Mouse (Mus musculus) thymus, adult 2 months (tissue): ENCODE results near the gene Mrpl36. TPM values are rescaled to one million over a fixed set of nuclear protein-coding genes. Genes with fewer than 3 reads are reported as not detected.
A peak's percentile ranks its signal among the peaks of the same experiment; 100 is the strongest.

ENCODE experiments used
- DNase-seq: peaks from one replicate; pipeline ENCODE4 v3.0.0; 2021
- H3K27ac ChIP-seq: fragments of 200-500 bp; 2 replicates; pipeline ENCODE4 v1.5.1; 2012; ENCODE audit warnings: low read length, control low read depth; ENCODE audit not compliant: control insufficient read depth, insufficient read depth
- H3K27me3 ChIP-seq: fragments of 200-500 bp; 2 replicates; pipeline ENCODE4 v1.6.1; 2012; ENCODE audit warnings: mild to moderate bottlenecking, low read length, moderate library complexity, mixed read lengths; ENCODE audit not compliant: control insufficient read depth, insufficient read depth
- H3K36me3 ChIP-seq: fragments of 200-500 bp; 2 replicates; pipeline ENCODE4 v1.6.1; 2012; ENCODE audit warnings: mild to moderate bottlenecking, low read length, moderate library complexity; ENCODE audit not compliant: control insufficient read depth, insufficient read depth
- H3K4me1 ChIP-seq: fragments of 200-500 bp; replicated peaks from 2 replicates; pipeline ENCODE4 v1.6.1; 2012; ENCODE audit warnings: low read length; ENCODE audit not compliant: control insufficient read depth, insufficient read depth
- H3K4me3 ChIP-seq: fragments of 200-500 bp; 2 replicates; pipeline ENCODE4 v1.5.1; 2012; ENCODE audit warnings: mild to moderate bottlenecking, low read length, control low read depth, moderate library complexity; ENCODE audit not compliant: control insufficient read depth, insufficient read depth
- CTCF ChIP-seq: fragments of 200-500 bp; IDR thresholded peaks from 2 replicates; pipeline ENCODE4 v1.5.1; 2012; ENCODE audit warnings: mild to moderate bottlenecking, control low read depth, low read length, moderate library complexity, borderline replicate concordance; ENCODE audit not compliant: control insufficient read depth, poor library complexity, insufficient read depth; ENCODE audit errors: extremely low read depth
- POLR2A ChIP-seq: fragments of 200-500 bp; IDR thresholded peaks from 2 replicates; pipeline ENCODE4 v1.6.1; 2012; ENCODE audit warnings: mild to moderate bottlenecking, low read length, control low read depth, moderate library complexity; ENCODE audit not compliant: control insufficient read depth, poor library complexity, insufficient read depth; ENCODE audit errors: extremely low read depth
- WGBS: fragments of 180-500 bp; shearing (Covaris S2); methylation state at CpG from one replicate; pipeline ENCODE4 v1.1.7; 2018; 5-methylcytosine and 5-hydroxymethylcytosine counted together
- polyA plus RNA-seq: library from polyadenylated mRNA; depleted of rRNA; stranded (reverse); fragments of >200 nt; gene quantifications from 2 replicates; pipeline ENCODE4 v1.2.3, GENCODE M21; 2012; rRNA removed

Gene Mrpl36
- polyA plus RNA-seq: 133 and 154 TPM in 2 replicates

GRCm38 (mm10) chr13:73327827-73328698 lies at the start of gene Mrpl36, which contains the start of gene Ndufs6:
Mrpl36 (plus strand) TSS chr13:73328513.
Ndufs6 (minus strand) TSS chr13:73328542.
- TF ChIP-seq POLR2A (peak; percentile 84), CTCF (0 out of 2 replicates have a peak, but pooled peaks have one; percentile 60)
- H3K36me3 ChIP-seq: peaks cover 15% of the 10 kb centered on the region; the same call in 1 of the 2 replicates
- no peaks in the 10 kb centered on the region for H3K27me3 ChIP-seq
- peak within 1 kb of the TSS; percentile 89 for H3K27ac ChIP-seq
- H3K4me1 ChIP-seq: peaks cover 10% of the 10 kb centered on the region
- H3K4me3 ChIP-seq: peak within 1 kb of the TSS; percentile 74
- 2% methylated on average over 45 of the region's 45 CpGs for WGBS
- DNase-seq: peak; percentile 93

- H3K27ac ChIP-seq: no peak overlapping the region
- H3K4me1 ChIP-seq: no peaks in the 10 kb centered on the region
- no peaks in the 10 kb centered on the region for H3K36me3 ChIP-seq
- TF ChIP-seq POLR2A: no peak
- no peak for DNase-seq
- H3K4me3 ChIP-seq: no peak overlapping the region
- no peaks in the 10 kb centered on the region; the same call in 1 of the 2 replicates for H3K27me3 ChIP-seq
- 63% methylated on average over 1 of the region's 1 CpGs for WGBS
Measured at GRCm38 (mm10) chr13:73279196-73279595, 49.1 kb upstream of the Mrpl36 start.

GRCm38 (mm10) chr13:73282407-73282806 lies 45.9 kb upstream of the Mrpl36 start:
- no peaks in the 10 kb centered on the region for H3K4me1 ChIP-seq
- TF ChIP-seq POLR2A: no peak
- TF ChIP-seq CTCF: no peak
- H3K27ac ChIP-seq: no peak overlapping the region
- no peak overlapping the region for H3K4me3 ChIP-seq
- H3K27me3 ChIP-seq: no peaks in the 10 kb centered on the region
- DNase-seq: no peak
- no peaks in the 10 kb centered on the region for H3K36me3 ChIP-seq
- WGBS: 90% methylated on average over 2 of the region's 2 CpGs

- WGBS: 90% methylated on average over 1 of the region's 1 CpGs
- H3K27me3 ChIP-seq: no peaks in the 10 kb centered on the region
- no peak for DNase-seq
- TF ChIP-seq POLR2A: no peak
- TF ChIP-seq CTCF: no peak
- no peaks in the 10 kb centered on the region for H3K4me1 ChIP-seq
- H3K4me3 ChIP-seq: no peak overlapping the region
- H3K27ac ChIP-seq: no peak overlapping the region
- no peaks in the 10 kb centered on the region for H3K36me3 ChIP-seq
Measured at GRCm38 (mm10) chr13:73283534-73283933, 44.8 kb upstream of the Mrpl36 start.

GRCm38 (mm10) chr13:73290206-73290605 lies 38.1 kb upstream of the Mrpl36 start:
- no peak for DNase-seq
- no peaks in the 10 kb centered on the region for H3K27me3 ChIP-seq
- WGBS: 90% methylated on average over 6 of the region's 6 CpGs
- H3K4me3 ChIP-seq: no peak overlapping the region
- H3K36me3 ChIP-seq: no peaks in the 10 kb centered on the region
- TF ChIP-seq POLR2A (no peak), CTCF (no peak)
- H3K4me1 ChIP-seq: no peaks in the 10 kb centered on the region
- no peak overlapping the region for H3K27ac ChIP-seq

GRCm38 (mm10) chr13:73291102-73291501 lies 37.2 kb upstream of the Mrpl36 start:
- Histone ChIP-seq H3K4me3 (no peak overlapping the region), H3K36me3 (no peaks in the 10 kb centered on the region), H3K27ac (no peak overlapping the region), H3K27me3 (no peaks in the 10 kb centered on the region), H3K4me1 (no peaks in the 10 kb centered on the region)
- DNase-seq: no peak
- WGBS: 23% methylated on average over 2 of the region's 2 CpGs
- TF ChIP-seq CTCF: no peak
